Mouse (Mus musculus) G1E (cell line): ENCODE results near the gene Gpkow. TPM values are rescaled to one million over a fixed set of nuclear protein-coding genes. Genes with fewer than 3 reads are reported as not detected.
"Not testable (repeated sequence)": the region's sequence is repeated elsewhere in the genome, so short reads cannot be mapped to it uniquely, and the experiment has no call there.

Source experiments
- ATAC-seq: 2 replicates; pipeline ENCODE4 v1.8.0; 2016; ENCODE audit warnings: mild to moderate bottlenecking; ENCODE audit not compliant: insufficient number of reproducible peaks, poor library complexity, low FRiP score, severe bottlenecking; ENCODE audit errors: extremely low read depth
- DNase-seq: peaks from one replicate; pipeline ENCODE4 v3.0.0; 2012; ENCODE audit warnings: low spot score
- H3K27me3 ChIP-seq: 2 replicates; pipeline ENCODE4 v1.6.1; 2012; ENCODE audit warnings: mild to moderate bottlenecking, low read length, inconsistent platforms; ENCODE audit not compliant: insufficient read depth
- H3K36me3 ChIP-seq: replicated peaks from 2 replicates; pipeline ENCODE3; 2012; ENCODE audit warnings: mild to moderate bottlenecking, inconsistent platforms
- H3K4me1 ChIP-seq: 2 replicates; pipeline ENCODE4 v1.6.1; 2012; ENCODE audit warnings: low read depth, low read length, inconsistent platforms, mixed read lengths; ENCODE audit not compliant: insufficient read depth
- H3K4me3 ChIP-seq: 2 replicates; pipeline ENCODE4 v1.5.1; 2012; ENCODE audit warnings: low read depth, mild to moderate bottlenecking, inconsistent platforms, low read length, moderate library complexity, mixed read lengths
- H3K9me3 ChIP-seq: replicated peaks from 2 replicates; pipeline ENCODE4 v1.6.1; 2012; ENCODE audit warnings: inconsistent platforms
- CTCF ChIP-seq: IDR thresholded peaks from 2 replicates; pipeline ENCODE4 v1.5.1; 2012; ENCODE audit warnings: low read depth, low read length, inconsistent platforms, mixed read lengths
- GATA1 ChIP-seq: IDR thresholded peaks from 2 replicates; pipeline ENCODE4 v1.6.1; 2012; ENCODE audit warnings: borderline replicate concordance, low read length, inconsistent platforms, mixed read lengths
- GATA2 ChIP-seq: IDR thresholded peaks from 2 replicates; pipeline ENCODE4 v1.6.1; 2012; ENCODE audit warnings: low read depth, low read length, inconsistent platforms, borderline replicate concordance
- POLR2AphosphoS5 ChIP-seq: IDR thresholded peaks from 2 replicates; pipeline ENCODE4 v1.6.1; 2012; ENCODE audit warnings: low read depth, low read length, inconsistent platforms; ENCODE audit not compliant: insufficient replicate concordance
- TAL1 ChIP-seq: conservative IDR thresholded peaks from 2 replicates; pipeline ENCODE4 v1.6.1; 2012; ENCODE audit warnings: low read depth, low read length, inconsistent platforms, mixed read lengths
- polyA plus RNA-seq: library from polyadenylated mRNA; stranded (reverse); fragments of >175 nt; gene quantifications from 2 replicates; pipeline ENCODE4 v1.2.3, GENCODE M21; 2012
- total RNA-seq, 2 experiments: library from RNA; stranded (forward) in 1 of 2; stranded (reverse) in 1 of 2; fragments of 200-1000 nt in 1 of 2; fragments of >200 nt in 1 of 2; fragmentation: Nextera tagmentation in 1 of 2; gene quantifications; 2 replicates each; pipeline ENCODE4 v1.2.3; 2014 to 2017

Gene Gpkow
- total and polyA plus RNA-seq, 3 experiments, result 11.4 to 66.0 (median 25.5) TPM

GRCm38 (mm10) chrX:7743470-7743869 lies 46.5 kb downstream of the Gpkow start:
- Histone ChIP-seq H3K9me3 (no peaks in the 10 kb centered on the region), H3K36me3 (no peaks in the 10 kb centered on the region), H3K27me3 (no peaks in the 10 kb centered on the region), H3K4me1 (no peaks in the 10 kb centered on the region), H3K4me3 (no peak overlapping the region)
- ATAC-seq (no peak), DNase-seq (no peak)
- TF ChIP-seq CTCF, result 0 out of 2 replicates have a peak, but pooled peaks have one; percentile 12
- no peak for TF ChIP-seq GATA2
- no peak for TF ChIP-seq POLR2AphosphoS5
- TF ChIP-seq GATA1, result no peak
- TF ChIP-seq TAL1, result no peak

GRCm38 (mm10) chrX:7744940-7745339 lies 48.0 kb downstream of the Gpkow start:
- no peak overlapping the region for H3K4me3 ChIP-seq
- TF ChIP-seq GATA1 (no peak), TAL1 (no peak), CTCF (no peak), GATA2 (no peak), POLR2AphosphoS5 (no peak)
- ATAC-seq, result no peak
- no peaks in the 10 kb centered on the region for H3K36me3 ChIP-seq
- H3K9me3 ChIP-seq, result no peaks in the 10 kb centered on the region
- DNase-seq, result no peak
- no peaks in the 10 kb centered on the region for H3K4me1 ChIP-seq
- H3K27me3 ChIP-seq, result no peaks in the 10 kb centered on the region

DNA sequence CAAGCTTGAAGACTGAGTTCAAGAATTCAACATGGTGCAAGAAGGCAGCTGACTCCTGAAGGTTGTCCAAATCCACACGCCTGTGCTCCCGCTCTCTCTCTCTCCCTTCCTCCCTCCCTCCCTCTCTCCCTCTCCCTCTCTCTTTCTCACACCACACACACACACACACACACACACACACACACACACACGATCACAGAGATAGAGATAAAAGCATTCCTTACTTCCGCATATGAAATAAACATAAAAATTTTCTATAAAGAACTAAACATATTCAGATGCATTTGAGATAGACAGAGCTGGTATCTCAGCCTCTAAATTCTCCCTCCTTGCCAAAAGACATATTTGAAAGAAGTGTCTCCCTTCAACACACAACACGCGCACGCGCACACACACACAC lies 48.5 kb downstream of the Gpkow start:
- TF ChIP-seq CTCF (no peak), GATA1 (no peak), TAL1 (no peak), GATA2 (no peak)
- DNase-seq (no peak), ATAC-seq (no peak)
- Histone ChIP-seq H3K36me3 (no peaks in the 10 kb centered on the region), H3K4me1 (peaks cover 5% of the 10 kb centered on the region; the same call in 1 of the 2 replicates), H3K4me3 (no peak overlapping the region), H3K27me3 (no peaks in the 10 kb centered on the region), H3K9me3 (no peaks in the 10 kb centered on the region)

GRCm38 (mm10) chrX:7750432-7751116 lies 53.6 kb downstream of the Gpkow start, which contains the start of gene Ccdc120:
Gene Ccdc120, minus strand, starts transcription at chrX:7750905.
- ATAC-seq (no peak), DNase-seq (peak; percentile 14)
- peak within 1 kb of the TSS; percentile 73 for H3K4me3 ChIP-seq
- no peaks in the 10 kb centered on the region for H3K36me3 ChIP-seq
- no peaks in the 10 kb centered on the region for H3K9me3 ChIP-seq
- H3K4me1 ChIP-seq, result peaks cover 6% of the 10 kb centered on the region; the same call in 1 of the 2 replicates
- TF ChIP-seq POLR2AphosphoS5, result no peak
- no peak for TF ChIP-seq TAL1
- TF ChIP-seq GATA1, result no peak
- TF ChIP-seq CTCF, result no peak
- TF ChIP-seq GATA2, result no peak
- no peaks in the 10 kb centered on the region for H3K27me3 ChIP-seq

DNA sequence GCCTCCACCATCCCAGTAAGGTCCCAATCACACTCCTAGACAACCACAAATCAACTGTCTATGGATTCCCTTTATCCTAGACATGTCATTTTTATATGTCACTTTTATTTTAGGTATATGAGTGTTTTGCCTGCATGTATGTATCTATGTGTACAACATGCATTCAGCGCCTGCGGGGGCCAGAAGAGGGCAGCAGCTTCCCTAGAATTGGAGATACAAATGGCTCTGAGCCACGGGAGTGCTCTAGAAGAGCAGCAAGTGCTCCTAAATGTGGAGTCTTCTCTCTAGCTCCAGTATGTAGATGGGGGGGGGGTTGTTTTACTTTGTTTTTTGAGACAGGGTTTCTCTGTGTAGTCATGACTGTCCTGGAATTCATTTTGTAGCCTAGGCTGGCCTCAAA lies 56.7 kb downstream of the Gpkow start:
- not testable (repeated sequence) for H3K4me3 ChIP-seq, DNase-seq, H3K4me1 ChIP-seq, H3K36me3 ChIP-seq, ATAC-seq, H3K9me3 ChIP-seq, H3K27me3 ChIP-seq

Other genes with a start within 250 kb of the Gpkow start
Only the 20 nearest of the 24 such genes appear.
- not detected in 2 replicates for gene Foxp3, start 123.5 kb upstream of the Gpkow start, total RNA-seq (2014; fragmentation: Nextera tagmentation)
- gene Foxp3, start 123.5 kb upstream of the Gpkow start, total RNA-seq (2017), result 0.11 and 0.52 TPM in 2 replicates
- 0.96 and 2.2 TPM in 2 replicates for gene Foxp3, start 123.5 kb upstream of the Gpkow start, polyA plus RNA-seq
- 1.6 and 6.3 TPM in 2 replicates for gene Ppp1r3f, start 122.8 kb upstream of the Gpkow start, total RNA-seq (2014; fragmentation: Nextera tagmentation)
- gene Ppp1r3f, start 122.8 kb upstream of the Gpkow start, total RNA-seq (2017), result 1.1 and 1.5 TPM in 2 replicates
- 1.6 and 1.9 TPM in 2 replicates for gene Ppp1r3f, start 122.8 kb upstream of the Gpkow start, polyA plus RNA-seq
- gene Ccdc22, start 91.6 kb upstream of the Gpkow start, total RNA-seq (2014; fragmentation: Nextera tagmentation), result 5.2 and 7.2 TPM in 2 replicates
- 30.3 and 32.3 TPM in 2 replicates for gene Ccdc22, start 91.6 kb upstream of the Gpkow start, total RNA-seq (2017)
- gene Ccdc22, start 91.6 kb upstream of the Gpkow start, polyA plus RNA-seq, result 29.4 and 31.7 TPM in 2 replicates
- 0.44 and 0.45 TPM in 2 replicates for gene Cacna1f, start 90.0 kb upstream of the Gpkow start, total RNA-seq (2014; fragmentation: Nextera tagmentation)
- gene Cacna1f, start 90.0 kb upstream of the Gpkow start, total RNA-seq (2017), result 0.66 and 0.99 TPM in 2 replicates
- 0.34 and 0.68 TPM in 2 replicates for gene Cacna1f, start 90.0 kb upstream of the Gpkow start, polyA plus RNA-seq
- 0.39 and 0.83 TPM in 2 replicates for gene Syp, start 58.7 kb upstream of the Gpkow start, total RNA-seq (2014; fragmentation: Nextera tagmentation)
- gene Syp, start 58.7 kb upstream of the Gpkow start, total RNA-seq (2017), result 0.49 and 0.58 TPM in 2 replicates
- 0.22 and 0.38 TPM in 2 replicates for gene Syp, start 58.7 kb upstream of the Gpkow start, polyA plus RNA-seq
- not detected in 2 replicates for gene Prickle3, start 39.9 kb upstream of the Gpkow start, total RNA-seq (2014; fragmentation: Nextera tagmentation)
- gene Prickle3, start 39.9 kb upstream of the Gpkow start, total RNA-seq (2017), result 0.16 and 0.41 TPM in 2 replicates
- gene Prickle3, start 39.9 kb upstream of the Gpkow start, polyA plus RNA-seq, result 0.04 TPM in 2 replicates
- 129 and 156 TPM in 2 replicates for gene Plp2, start 25.7 kb upstream of the Gpkow start, total RNA-seq (2014; fragmentation: Nextera tagmentation)
- 50.9 and 54.9 TPM in 2 replicates for gene Plp2, start 25.7 kb upstream of the Gpkow start, total RNA-seq (2017)
- 61.2 and 70.2 TPM in 2 replicates for gene Plp2, start 25.7 kb upstream of the Gpkow start, polyA plus RNA-seq
- gene Magix, start 15.9 kb upstream of the Gpkow start, total RNA-seq (2014; fragmentation: Nextera tagmentation), result not detected in 2 replicates
- 0.12 and 0.27 TPM in 2 replicates for gene Magix, start 15.9 kb upstream of the Gpkow start, total RNA-seq (2017)
- 0.05 TPM in 1 of 2 replicates, not detected in the other for gene Magix, start 15.9 kb upstream of the Gpkow start, polyA plus RNA-seq
- 25.1 and 36.1 TPM in 2 replicates for gene Wdr45, start 17.2 kb downstream of the Gpkow start, total RNA-seq (2014; fragmentation: Nextera tagmentation)
- 27.9 and 30.8 TPM in 2 replicates for gene Wdr45, start 17.2 kb downstream of the Gpkow start, total RNA-seq (2017)
- 10.8 and 11.4 TPM in 2 replicates for gene Wdr45, start 17.2 kb downstream of the Gpkow start, polyA plus RNA-seq
- not detected in 2 replicates for gene Gm45208, start 25.1 kb downstream of the Gpkow start, total RNA-seq (2014; fragmentation: Nextera tagmentation)
- gene Gm45208, start 25.1 kb downstream of the Gpkow start, total RNA-seq (2017), result 0.44 TPM in 1 of 2 replicates, not detected in the other
- gene Gm45208, start 25.1 kb downstream of the Gpkow start, polyA plus RNA-seq, result 1.1 and 2.0 TPM in 2 replicates
- gene Praf2, start 31.3 kb downstream of the Gpkow start, total RNA-seq (2014; fragmentation: Nextera tagmentation), result 22.6 and 34.0 TPM in 2 replicates
- gene Praf2, start 31.3 kb downstream of the Gpkow start, total RNA-seq (2017), result 5.0 and 5.7 TPM in 2 replicates
- gene Praf2, start 31.3 kb downstream of the Gpkow start, polyA plus RNA-seq, result 10.8 and 12.0 TPM in 2 replicates
- gene Ccdc120, start 53.8 kb downstream of the Gpkow start, total RNA-seq (2014; fragmentation: Nextera tagmentation), result 1.4 and 2.3 TPM in 2 replicates
- 0.70 and 0.76 TPM in 2 replicates for gene Ccdc120, start 53.8 kb downstream of the Gpkow start, total RNA-seq (2017)
- 10.2 and 12.2 TPM in 2 replicates for gene Ccdc120, start 53.8 kb downstream of the Gpkow start, polyA plus RNA-seq
- 78.7 and 81.0 TPM in 2 replicates for gene Tfe3, start 65.4 kb downstream of the Gpkow start, total RNA-seq (2014; fragmentation: Nextera tagmentation)
- gene Tfe3, start 65.4 kb downstream of the Gpkow start, total RNA-seq (2017), result 14.1 and 17.0 TPM in 2 replicates
- gene Tfe3, start 65.4 kb downstream of the Gpkow start, polyA plus RNA-seq, result 51.8 and 65.1 TPM in 2 replicates
- gene Gripap1, start 92.6 kb downstream of the Gpkow start, total RNA-seq (2014; fragmentation: Nextera tagmentation), result 77.0 and 116 TPM in 2 replicates
- gene Gripap1, start 92.6 kb downstream of the Gpkow start, total RNA-seq (2017), result 45.7 and 53.8 TPM in 2 replicates
- gene Gripap1, start 92.6 kb downstream of the Gpkow start, polyA plus RNA-seq, result 24.6 and 30.6 TPM in 2 replicates
- 1.1 and 4.1 TPM in 2 replicates for gene Kcnd1, start 125.2 kb downstream of the Gpkow start, total RNA-seq (2014; fragmentation: Nextera tagmentation)
- gene Kcnd1, start 125.2 kb downstream of the Gpkow start, total RNA-seq (2017), result 0.23 and 0.27 TPM in 2 replicates
- 0.28 and 0.41 TPM in 2 replicates for gene Kcnd1, start 125.2 kb downstream of the Gpkow start, polyA plus RNA-seq
- 68.1 and 71.8 TPM in 2 replicates for gene Otud5, start 144.2 kb downstream of the Gpkow start, total RNA-seq (2014; fragmentation: Nextera tagmentation)
- gene Otud5, start 144.2 kb downstream of the Gpkow start, total RNA-seq (2017), result 53.3 and 53.7 TPM in 2 replicates
- gene Otud5, start 144.2 kb downstream of the Gpkow start, polyA plus RNA-seq, result 84.0 and 86.5 TPM in 2 replicates
- 7.4 and 12.8 TPM in 2 replicates for gene Pim2, start 181.1 kb downstream of the Gpkow start, total RNA-seq (2014; fragmentation: Nextera tagmentation)
- gene Pim2, start 181.1 kb downstream of the Gpkow start, total RNA-seq (2017), result 1.8 and 2.2 TPM in 2 replicates
- gene Pim2, start 181.1 kb downstream of the Gpkow start, polyA plus RNA-seq, result 23.1 and 25.6 TPM in 2 replicates
- gene Slc35a2, start 186.9 kb downstream of the Gpkow start, total RNA-seq (2014; fragmentation: Nextera tagmentation), result 9.6 and 13.5 TPM in 2 replicates
- 34.0 and 39.4 TPM in 2 replicates for gene Slc35a2, start 186.9 kb downstream of the Gpkow start, total RNA-seq (2017)
- 75.8 and 107 TPM in 2 replicates for gene Slc35a2, start 186.9 kb downstream of the Gpkow start, polyA plus RNA-seq
- 50.0 and 64.3 TPM in 2 replicates for gene Pqbp1, start 202.1 kb downstream of the Gpkow start, total RNA-seq (2014; fragmentation: Nextera tagmentation)
- 146 and 162 TPM in 2 replicates for gene Pqbp1, start 202.1 kb downstream of the Gpkow start, total RNA-seq (2017)
- gene Pqbp1, start 202.1 kb downstream of the Gpkow start, polyA plus RNA-seq, result 152 and 167 TPM in 2 replicates
- 195 and 197 TPM in 2 replicates for gene Timm17b, start 202.2 kb downstream of the Gpkow start, total RNA-seq (2014; fragmentation: Nextera tagmentation)
- gene Timm17b, start 202.2 kb downstream of the Gpkow start, total RNA-seq (2017), result 72.9 and 78.8 TPM in 2 replicates
- 122 and 139 TPM in 2 replicates for gene Timm17b, start 202.2 kb downstream of the Gpkow start, polyA plus RNA-seq